Mouse (Mus musculus): ENCODE results near the gene Ccdc17.

Ccdc17 gene

DNA sequence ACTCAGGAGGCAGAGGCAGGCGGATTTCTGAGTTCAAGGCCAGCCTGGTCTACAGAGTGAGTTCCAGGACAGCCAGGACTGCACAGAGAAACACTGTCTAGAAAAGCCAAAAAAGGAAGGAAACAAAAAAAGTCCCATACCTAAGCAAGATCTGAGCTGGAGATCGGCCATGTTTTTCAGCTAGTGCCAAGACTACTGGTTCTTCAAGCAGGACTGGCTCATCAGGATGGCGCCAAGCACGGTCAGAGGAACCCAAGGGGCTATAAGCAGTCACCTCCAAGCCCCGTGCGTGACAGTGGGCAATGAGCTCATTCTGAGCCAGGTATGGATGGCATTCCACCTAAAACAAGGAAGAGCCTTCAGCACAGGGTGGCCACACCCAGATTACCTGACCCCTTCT, 42.4 kb downstream of the Ccdc17 start:
- in situ Hi-C loops (cut with MboI; ENCODE audit: low pct_unique_long_range_greater_than_20kb in 1 of 2, low sequenced_read_pairs in 2 of 2, unreplicated experiment in 1 of 2) = no loop called here

DNA sequence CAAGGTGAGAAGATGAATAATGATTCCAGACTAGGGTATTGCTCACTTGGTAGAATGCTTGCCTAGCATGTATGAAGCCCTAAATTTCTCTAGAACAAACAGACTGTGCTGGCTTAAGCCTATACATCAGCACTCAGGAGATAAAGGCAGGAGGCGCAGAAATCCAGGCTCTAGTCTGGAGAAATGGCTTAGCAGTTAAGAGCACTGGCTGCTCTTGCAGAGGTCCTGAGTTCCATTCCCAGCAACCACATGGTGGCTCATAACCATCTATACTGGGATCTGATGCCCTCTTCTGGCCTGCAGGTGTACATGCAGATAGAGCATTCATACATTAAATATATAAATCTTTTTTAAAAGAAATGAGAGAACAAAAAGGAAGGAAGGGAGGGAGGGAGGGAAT, 45.6 kb downstream of the Ccdc17 start:
- in situ Hi-C loops (cut with MboI; ENCODE audit: low pct_unique_long_range_greater_than_20kb in 1 of 2, low sequenced_read_pairs in 2 of 2, unreplicated experiment in 1 of 2) = no loop called here

DNA sequence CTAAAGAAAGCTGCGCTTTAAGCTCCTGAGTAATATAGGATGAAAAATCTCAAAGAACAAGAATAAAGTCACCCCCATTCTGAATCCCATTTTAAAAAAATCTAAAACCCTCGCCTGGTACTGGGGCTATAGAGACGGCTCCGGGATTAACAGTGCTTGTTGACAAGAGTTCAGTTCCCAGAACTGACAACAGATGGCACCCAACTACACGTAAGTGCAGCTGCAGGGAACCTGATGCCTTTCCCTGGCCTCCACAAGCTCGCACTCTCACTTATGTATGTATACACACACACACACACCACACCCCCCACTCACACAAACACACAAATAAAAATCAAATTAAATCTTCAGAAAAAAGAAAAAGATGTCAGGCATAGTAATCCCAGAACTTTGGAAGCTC, 47.9 kb downstream of the Ccdc17 start:
- in situ Hi-C loops (cut with MboI; ENCODE audit: low pct_unique_long_range_greater_than_20kb in 1 of 2, low sequenced_read_pairs in 2 of 2, unreplicated experiment in 1 of 2) = no loop called here

DNA sequence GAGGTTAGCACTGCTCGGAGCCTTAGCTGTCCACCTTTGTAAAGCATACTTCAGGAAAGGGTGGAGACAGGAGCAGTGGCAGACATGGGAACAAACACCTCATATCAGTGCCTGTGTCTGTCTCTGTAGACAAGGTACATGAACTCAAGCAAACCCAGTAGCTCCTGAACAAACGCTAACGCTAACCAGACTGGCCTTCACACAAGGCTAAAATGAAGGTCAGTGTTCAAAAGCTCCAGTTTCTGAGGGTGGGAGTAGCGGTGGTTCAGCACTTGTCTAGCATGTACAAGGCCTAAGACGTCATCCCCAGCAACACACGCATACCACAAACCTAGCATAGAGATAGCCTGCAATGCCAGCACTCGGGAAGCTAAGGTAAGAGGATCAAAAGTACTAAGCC, 49.2 kb downstream of the Ccdc17 start:
- in situ Hi-C loops (cut with MboI; ENCODE audit: low pct_unique_long_range_greater_than_20kb in 1 of 2, low sequenced_read_pairs in 2 of 2, unreplicated experiment in 1 of 2) = no loop called here

DNA sequence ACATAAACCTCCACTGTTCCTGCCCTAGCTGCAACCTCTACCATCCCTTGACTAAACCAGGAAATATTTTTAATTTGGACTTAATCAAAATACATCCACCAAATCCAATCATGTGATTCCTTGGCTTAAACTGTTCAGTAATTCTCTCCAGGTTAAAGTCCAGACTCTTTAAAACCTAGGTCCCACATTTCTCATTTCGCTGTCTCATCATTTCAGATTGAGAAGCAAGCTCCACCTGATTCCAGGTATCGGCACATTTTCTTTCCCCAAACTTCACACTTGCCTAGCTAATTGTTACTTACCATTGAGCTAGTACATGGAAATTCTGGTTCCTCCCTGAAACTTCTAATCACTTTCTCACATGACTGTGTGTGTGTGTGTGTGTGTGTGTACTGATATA, 53.0 kb downstream of the Ccdc17 start:
- in situ Hi-C loops (cut with MboI; ENCODE audit: low pct_unique_long_range_greater_than_20kb in 1 of 2, low sequenced_read_pairs in 2 of 2, unreplicated experiment in 1 of 2) = no loop called here

Measured in mouse embryonic stem cell (cell line).